Comparison of ENCODE assay signal across 10 mouse cellular contexts in the genomic region with DNA sequence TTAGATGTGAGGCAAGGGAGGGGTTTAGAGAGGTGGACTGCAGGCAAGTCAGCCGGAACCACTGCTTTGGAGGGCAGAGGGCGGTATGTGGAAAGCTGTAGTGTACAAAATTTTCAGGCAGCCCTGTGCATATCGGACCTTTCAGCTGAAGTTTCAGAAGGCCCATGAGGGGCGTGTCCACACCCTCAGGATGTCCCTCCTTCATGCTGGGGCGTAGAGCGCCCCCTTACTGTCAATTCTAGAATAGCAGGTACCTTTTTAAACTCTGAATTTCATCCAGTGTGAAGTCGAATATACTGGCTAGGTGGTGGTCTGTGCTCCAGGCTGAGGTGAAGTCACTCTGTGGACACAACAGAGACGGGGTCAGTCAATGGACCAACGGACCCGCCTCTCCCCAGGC. TPM values are rescaled to one million over a fixed set of nuclear protein-coding genes. Genes with fewer than 3 reads are reported as not detected.
A peak's percentile ranks its signal among the peaks of the same experiment; 100 is the strongest.
DNase-seq lines count a peak whose midpoint lies in the region; ATAC-seq and TF ChIP-seq lines count a peak whose summit lies in the region.
"Had no signal": no experiment of that assay in that cellular context is flagged by ENCODE, and none has a peak within 500 bp of the region (broad histone marks: within the 10 kb centered on the region; RNA-seq: fewer than 3 reads in every experiment).

No protein-coding gene starts in this region.

- peak; percentile 79 for TF ChIP-seq CTCF in G1E (IDR thresholded peaks at IDR 0.05; ENCODE audit: low read depth, low read length)

- peaks cover 1% of the 10 kb centered on the region; the same call in 1 of the 2 replicates for H3K4me1 ChIP-seq in heart, embryonic 10.5 days
- H3K4me1 ChIP-seq in G1E (ENCODE audit: insufficient read depth, low read depth, low read length), result peaks cover 9% of the 10 kb centered on the region
- no peaks in the 10 kb centered on the region for H3K4me1 ChIP-seq in embryonic facial prominence, embryonic 11.5 days (ENCODE audit: control insufficient read depth, insufficient read depth, low read length)
- no peaks in the 10 kb centered on the region for H3K4me1 ChIP-seq in limb, embryonic 11.5 days (ENCODE audit: control insufficient read depth, insufficient read depth, low read length)
- H3K4me1 ChIP-seq: embryonic facial prominence, embryonic 15.5 days had no signal

- 23% methylated on average over 10 of the region's 10 CpGs for WGBS in heart, embryonic 10.5 days
- 23% methylated on average over 10 of the region's 10 CpGs for whole genome bisulfite sequencing in embryonic facial prominence, embryonic 11.5 days
- 27% methylated on average over 10 of the region's 10 CpGs for WGBS in limb, embryonic 11.5 days

- peaks cover 37% of the 10 kb centered on the region for H3K27me3 ChIP-seq in heart, embryonic 10.5 days (ENCODE audit: insufficient read depth, poor library complexity, severe bottlenecking)
- H3K27me3 ChIP-seq in G1E (ENCODE audit: insufficient read depth, low read length), result peaks cover 61% of the 10 kb centered on the region
- H3K27me3 ChIP-seq in embryonic facial prominence, embryonic 11.5 days (ENCODE audit: control insufficient read depth, insufficient read depth, low read length), result no peaks in the 10 kb centered on the region
- H3K27me3 ChIP-seq in limb, embryonic 11.5 days (ENCODE audit: control insufficient read depth, insufficient read depth, low read length), result 0 out of 2 replicates have a peak, but pooled peaks cover 2% of the 10 kb centered on the region
- H3K27me3 ChIP-seq: embryonic facial prominence, embryonic 15.5 days had no signal

- no peak for ATAC-seq in G1E (ENCODE audit: extremely low read depth, insufficient number of reproducible peaks, low FRiP score, poor library complexity, severe bottlenecking)
- no peak for ATAC-seq in embryonic facial prominence, embryonic 11.5 days (replicated peaks; ENCODE audit: insufficient number of reproducible peaks, low FRiP score, low TSS enrichment, low read depth)
- ATAC-seq in limb, embryonic 11.5 days (ENCODE audit: insufficient number of reproducible peaks, low FRiP score, low TSS enrichment, low read depth), result no peak

- H3K27ac ChIP-seq in heart, embryonic 10.5 days, result no peak overlapping the region
- H3K27ac ChIP-seq in embryonic facial prominence, embryonic 11.5 days (replicated peaks; ENCODE audit: low read depth, low read length), result no peak overlapping the region
- no peak overlapping the region for H3K27ac ChIP-seq in limb, embryonic 11.5 days (replicated peaks; ENCODE audit: low read depth, low read length)
- H3K27ac ChIP-seq: embryonic facial prominence, embryonic 15.5 days had no signal

- H3K4me2 ChIP-seq in embryonic facial prominence, embryonic 11.5 days (ENCODE audit: low read depth, low read length), result no peak overlapping the region
- no peak overlapping the region for H3K4me2 ChIP-seq in limb, embryonic 11.5 days (ENCODE audit: low read depth, severe bottlenecking)
- H3K4me2 ChIP-seq: embryonic facial prominence, embryonic 15.5 days had no signal

- peaks cover 17% of the 10 kb centered on the region; the same call in 1 of the 2 replicates for H3K36me3 ChIP-seq in heart, embryonic 10.5 days
- H3K36me3 ChIP-seq in G1E (replicated peaks), result no peaks in the 10 kb centered on the region
- no peaks in the 10 kb centered on the region for H3K36me3 ChIP-seq in embryonic facial prominence, embryonic 11.5 days (replicated peaks; ENCODE audit: control insufficient read depth, insufficient read depth, low read depth, low read length)
- H3K36me3 ChIP-seq in limb, embryonic 11.5 days (ENCODE audit: control insufficient read depth, insufficient read depth, low read length), result no peaks in the 10 kb centered on the region

- no peak overlapping the region for H3K9ac ChIP-seq in embryonic facial prominence, embryonic 11.5 days (replicated peaks; ENCODE audit: low read length)
- no peak overlapping the region for H3K9ac ChIP-seq in limb, embryonic 11.5 days (ENCODE audit: low read length)
- H3K9ac ChIP-seq: embryonic facial prominence, embryonic 15.5 days had no signal

- no peaks in the 10 kb centered on the region for H3K9me3 ChIP-seq in heart, embryonic 10.5 days
- no peaks in the 10 kb centered on the region for H3K9me3 ChIP-seq in G1E (replicated peaks)
- H3K9me3 ChIP-seq in embryonic facial prominence, embryonic 11.5 days (replicated peaks; ENCODE audit: control insufficient read depth, low read length), result no peaks in the 10 kb centered on the region
- H3K9me3 ChIP-seq in limb, embryonic 11.5 days (ENCODE audit: control insufficient read depth, low read length), result no peaks in the 10 kb centered on the region
- H3K9me3 ChIP-seq: embryonic facial prominence, embryonic 15.5 days; megakaryocyte, embryonic 14.5 days had no signal

- peak; percentile 34 to 37 for DNase-seq in heart, adult 18-20 months
- no peak for DNase-seq in heart, embryonic 10.5 days (ENCODE audit: low spot score)
- DNase-seq in G1E (ENCODE audit: low spot score), result peak; percentile 43
- DNase-seq in embryonic facial prominence, embryonic 11.5 days (ENCODE audit: low spot score), result peak; percentile 69
- DNase-seq in limb, embryonic 11.5 days (ENCODE audit: low spot score), result peak; percentile 30
- DNase-seq in retina, embryonic 14.5 days (ENCODE audit: low spot score), result peak; percentile 68
- no peak for DNase-seq in urinary bladder, postnatal 10 days (ENCODE audit: low spot score)
- no peak for DNase-seq in frontal cortex, adult 2 months (ENCODE audit: extremely low spot score in 1 of 2, low spot score in 1 of 2)

- H3K4me3 ChIP-seq in heart, embryonic 10.5 days, result no peak overlapping the region
- no peak overlapping the region for H3K4me3 ChIP-seq in G1E (ENCODE audit: low read depth, low read length)
- H3K4me3 ChIP-seq in embryonic facial prominence, embryonic 11.5 days (ENCODE audit: low read depth, low read length), result no peak overlapping the region
- no peak overlapping the region for H3K4me3 ChIP-seq in limb, embryonic 11.5 days (ENCODE audit: low read depth, low read length)
- H3K4me3 ChIP-seq: embryonic facial prominence, embryonic 15.5 days; megakaryocyte, embryonic 14.5 days had no signal

RNA-seq across cellular contexts. Expression of gene Phf19, which starts 16.0 kb away (rescaled TPM):
- under 1 TPM; 0.93 to 0.99 TPM for total RNA-seq in heart, adult 18-20 months (2021)
- 3.1 and 3.9 TPM in 2 replicates for polyA plus RNA-seq in heart, embryonic 10.5 days (2016; fragmentation: Nextera tagmentation; extraction: Ambion mirVana)
- total RNA-seq in G1E (2014; fragmentation: Nextera tagmentation) (not detected in 2 replicates), G1E (2017) (0.52 and 0.66 TPM in 2 replicates)
- polyA plus RNA-seq in G1E (2012), result 0.01 and 0.02 TPM in 2 replicates
- polyA plus RNA-seq in embryonic facial prominence, embryonic 11.5 days (2014; fragmentation: Nextera tagmentation; extraction: Ambion mirVana), result 2.2 and 2.3 TPM in 2 replicates
- 0.28 and 0.32 TPM in 2 replicates for polyA plus RNA-seq in limb, embryonic 11.5 days (2014; fragmentation: Nextera tagmentation; extraction: Ambion mirVana)
- 1.2 and 1.3 TPM in 2 replicates for polyA plus RNA-seq in frontal cortex, adult 2 months (2012; rRNA removed)

RNA-seq across cellular contexts. Expression of gene Psmd5, which starts 23.1 kb away (rescaled TPM):
- total RNA-seq in heart, adult 18-20 months (2021), result 10 to 100 TPM; 16.7 to 18.5 TPM
- polyA plus RNA-seq in heart, embryonic 10.5 days (2016; fragmentation: Nextera tagmentation; extraction: Ambion mirVana), result 77.5 and 96.6 TPM in 2 replicates
- total RNA-seq in G1E (2014; fragmentation: Nextera tagmentation) (76.4 and 77.9 TPM in 2 replicates), G1E (2017) (44.7 and 49.3 TPM in 2 replicates)
- 12.0 and 13.4 TPM in 2 replicates for polyA plus RNA-seq in G1E (2012)
- polyA plus RNA-seq in embryonic facial prominence, embryonic 11.5 days (2014; fragmentation: Nextera tagmentation; extraction: Ambion mirVana), result 114 and 128 TPM in 2 replicates
- polyA plus RNA-seq in limb, embryonic 11.5 days (2014; fragmentation: Nextera tagmentation; extraction: Ambion mirVana), result 112 and 128 TPM in 2 replicates
- 35.2 and 44.2 TPM in 2 replicates for polyA plus RNA-seq in frontal cortex, adult 2 months (2012; rRNA removed)

RNA-seq across cellular contexts. Expression of gene Cutal, which starts 23.6 kb away (rescaled TPM):
- 1 to 10 TPM in 1 of 2 experiments, under 1 TPM in 1; 0.74 to 1.3 TPM for total RNA-seq in heart, adult 18-20 months (2021)
- polyA plus RNA-seq in heart, embryonic 10.5 days (2016; fragmentation: Nextera tagmentation; extraction: Ambion mirVana), result 0.31 TPM in 1 of 2 replicates, not detected in the other
- total RNA-seq in G1E (2014; fragmentation: Nextera tagmentation), result not detected in 2 replicates
- total RNA-seq in G1E (2017), result 0.06 TPM in 1 of 2 replicates, not detected in the other
- polyA plus RNA-seq in G1E (2012), result 0.02 TPM in 1 of 2 replicates, not detected in the other
- polyA plus RNA-seq in embryonic facial prominence, embryonic 11.5 days (2014; fragmentation: Nextera tagmentation; extraction: Ambion mirVana), result 0.15 and 0.32 TPM in 2 replicates
- polyA plus RNA-seq in limb, embryonic 11.5 days (2014; fragmentation: Nextera tagmentation; extraction: Ambion mirVana), result not detected in 2 replicates
- 0.55 and 0.58 TPM in 2 replicates for polyA plus RNA-seq in frontal cortex, adult 2 months (2012; rRNA removed)
- polyA plus RNA-seq: embryonic facial prominence, embryonic 15.5 days had no signal

Comparison
In these comparisons a context has a peak if more than half of its experiments do, and no peak if none do; other contexts are left out.
1. DNase-seq: peak in heart, adult 18-20 months (2 of 2), G1E (single experiment), embryonic facial prominence, embryonic 11.5 days (single experiment), limb, embryonic 11.5 days (single experiment) and retina, embryonic 14.5 days (single experiment); none in heart, embryonic 10.5 days (single experiment), urinary bladder, postnatal 10 days (single experiment) and frontal cortex, adult 2 months (0 of 2).